Mouse (Mus musculus) naive thymus-derived CD4-positive, alpha-beta T cell, adult 2 months (primary cell): ENCODE measurements around the gene Ube2r2.

Experiments used
- DNase-seq: peaks from one replicate; pipeline ENCODE4 v3.0.0-alpha.2; 2011; ENCODE audit warnings: low read depth

Ube2r2 gene

DNA sequence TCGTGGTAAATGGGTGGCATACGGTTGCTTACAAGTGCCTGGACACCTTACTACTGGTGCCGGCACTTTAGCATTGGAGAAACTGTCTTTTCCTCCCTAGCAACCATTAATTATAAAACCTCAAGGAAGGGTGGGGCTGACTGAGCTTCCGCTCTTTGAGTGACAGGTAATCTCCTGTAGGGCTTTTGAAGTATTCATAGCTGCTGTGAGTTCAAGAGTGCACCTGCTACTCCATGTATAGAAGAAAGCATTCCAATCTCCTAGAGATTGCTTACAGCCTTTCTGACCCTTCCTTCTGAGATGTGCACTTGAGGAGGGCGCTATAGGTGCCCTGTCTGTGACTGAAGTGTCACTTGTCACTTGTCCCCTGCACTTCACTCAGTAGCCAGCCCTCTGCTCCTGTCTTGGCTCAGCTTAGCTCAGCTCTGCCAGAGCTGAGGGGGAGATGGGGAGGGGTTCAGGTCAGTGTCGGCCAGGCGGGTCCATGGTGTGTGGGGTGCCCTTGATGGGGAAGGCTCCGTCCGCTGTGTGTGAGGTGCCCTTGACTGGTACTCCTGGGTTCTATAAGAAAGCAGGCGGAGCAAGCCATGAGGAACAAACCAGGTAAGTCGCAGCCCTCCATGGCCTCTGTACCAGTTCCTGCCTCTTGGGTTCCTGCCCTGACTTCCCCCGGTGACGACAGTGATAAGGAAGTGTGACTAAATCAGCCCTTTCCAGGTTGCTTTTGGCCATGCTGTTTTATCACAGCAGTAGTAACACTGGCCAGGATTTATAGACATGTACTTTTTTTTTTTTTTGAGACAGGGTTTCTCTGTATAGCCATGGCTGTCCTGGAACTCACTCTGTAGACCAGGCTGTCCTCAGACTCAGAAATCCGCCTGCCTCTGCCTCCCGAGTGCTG is 44.5 kb downstream of the Ube2r2 start:
- peak; percentile 25 for DNase-seq

DNA sequence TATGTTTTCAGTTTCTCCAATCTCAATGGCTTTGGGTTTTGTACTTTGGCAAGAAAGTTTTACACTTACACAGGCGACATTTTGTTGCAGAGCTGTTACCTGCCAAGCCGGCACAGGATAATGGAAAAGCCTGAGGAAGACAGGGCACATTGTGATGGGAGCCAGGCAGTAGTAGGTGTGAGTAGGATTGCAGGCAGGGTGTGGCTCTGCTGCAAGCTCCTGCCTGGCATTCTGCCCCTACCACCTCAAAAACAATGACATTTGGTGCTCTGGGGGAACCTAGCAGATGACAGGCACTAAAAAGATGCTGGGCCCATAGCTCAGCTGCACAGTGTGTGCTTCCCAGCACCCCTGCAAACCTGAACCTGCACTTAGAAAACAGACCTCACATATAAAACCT is 54.3 kb downstream of the Ube2r2 start:
- no peak for DNase-seq

DNA sequence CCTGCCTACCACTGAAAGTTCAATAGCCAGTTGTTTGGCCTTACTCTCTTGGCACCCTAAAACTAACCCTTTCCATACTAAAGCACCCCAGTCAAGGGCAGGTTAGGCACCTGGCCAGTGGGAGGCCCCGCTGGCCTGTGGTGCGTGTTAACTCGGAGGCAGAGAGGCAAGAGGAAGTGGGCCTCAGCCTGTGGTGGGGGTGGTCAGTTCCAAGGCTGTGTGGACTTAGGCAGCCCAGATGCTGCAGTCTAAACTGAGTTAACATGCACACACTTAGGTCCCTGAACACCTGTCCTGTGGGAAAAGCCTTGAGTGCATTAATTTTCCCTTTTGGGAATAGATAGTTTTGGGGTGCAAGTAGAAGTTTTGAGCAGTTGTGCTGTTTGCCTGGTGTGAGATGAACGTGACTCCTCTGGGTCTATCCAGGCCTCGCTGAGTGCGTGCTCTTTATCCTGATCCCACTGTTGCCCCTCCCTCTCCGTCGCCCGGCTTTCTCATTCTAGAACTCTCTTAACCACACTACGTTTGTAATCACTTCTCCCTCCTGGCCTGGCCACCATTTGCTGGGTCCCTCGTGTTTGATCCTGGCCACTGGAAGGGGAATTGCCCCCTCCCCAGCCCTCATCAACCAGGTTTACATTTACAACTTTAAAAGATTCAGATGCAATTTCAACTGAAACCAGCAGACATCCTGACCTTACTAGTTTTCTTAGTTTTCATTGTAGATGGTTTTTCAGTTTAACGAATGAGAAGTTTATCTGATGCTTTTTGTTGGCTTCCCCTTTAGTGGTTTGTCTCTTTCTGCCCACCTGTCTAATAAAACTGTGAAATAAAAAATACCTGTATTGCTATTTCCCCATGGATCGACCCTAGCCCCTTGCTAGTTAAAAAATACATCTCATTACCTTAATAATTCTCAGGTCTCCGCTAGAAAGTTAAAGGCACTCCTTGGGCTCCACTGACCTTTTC is 57.3 kb downstream of the Ube2r2 start:
- no peak for DNase-seq

DNA sequence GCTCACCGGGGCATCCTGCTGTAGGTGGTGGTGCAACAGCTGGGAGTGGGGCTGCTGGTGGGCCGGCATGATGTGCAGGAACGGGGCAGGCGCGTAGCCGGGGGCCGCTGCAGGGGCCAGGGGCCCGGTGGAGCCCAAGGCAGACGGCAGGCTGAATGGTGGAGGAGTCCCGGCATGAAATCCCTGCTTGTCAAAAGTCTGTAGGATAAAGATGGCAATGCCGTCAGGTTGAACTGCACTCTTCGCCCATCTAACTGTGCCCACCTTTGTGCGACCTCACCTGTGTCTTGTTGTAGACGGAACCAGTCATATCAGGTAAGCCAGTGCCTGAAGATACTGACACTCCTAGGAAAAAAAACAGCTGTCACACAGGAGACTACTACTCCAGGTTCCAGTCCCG is 59.8 kb downstream of the Ube2r2 start:
- no peak for DNase-seq

DNA sequence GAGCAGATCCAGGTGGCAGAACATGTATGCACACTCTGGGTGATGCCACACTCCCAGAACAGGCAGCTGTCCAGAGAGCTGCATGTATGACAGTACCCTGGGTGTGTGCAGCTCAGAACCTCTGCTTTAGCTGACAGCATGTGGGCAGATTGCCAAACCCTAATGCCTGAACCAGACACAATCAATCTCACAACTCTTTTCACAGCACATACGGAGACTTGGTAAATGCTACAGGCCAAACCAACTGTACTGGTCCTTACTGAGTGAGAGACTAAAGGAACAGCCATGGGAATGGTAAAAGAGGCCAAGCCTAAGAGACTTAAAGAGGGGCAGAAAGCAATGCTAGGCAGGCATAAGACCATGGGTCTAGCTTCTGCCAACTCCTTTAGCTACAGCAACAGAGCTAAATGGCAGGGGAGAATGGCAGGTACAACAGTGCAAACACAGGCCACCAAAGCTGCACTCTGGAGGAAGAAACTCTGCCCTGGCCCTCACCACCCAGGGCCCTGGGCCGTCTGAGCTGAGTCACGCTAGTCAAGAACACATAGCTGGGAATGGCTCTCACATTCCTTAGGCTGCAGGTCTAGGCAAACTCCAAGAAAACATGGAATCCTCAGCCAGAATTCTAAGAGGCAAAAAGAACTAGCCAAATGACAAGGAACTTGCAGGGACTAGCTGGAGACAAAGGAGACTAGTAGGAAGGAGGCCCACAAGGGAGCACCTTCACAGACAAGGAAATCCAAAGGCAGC is 61.5 kb downstream of the Ube2r2 start:
- no peak for DNase-seq

DNA sequence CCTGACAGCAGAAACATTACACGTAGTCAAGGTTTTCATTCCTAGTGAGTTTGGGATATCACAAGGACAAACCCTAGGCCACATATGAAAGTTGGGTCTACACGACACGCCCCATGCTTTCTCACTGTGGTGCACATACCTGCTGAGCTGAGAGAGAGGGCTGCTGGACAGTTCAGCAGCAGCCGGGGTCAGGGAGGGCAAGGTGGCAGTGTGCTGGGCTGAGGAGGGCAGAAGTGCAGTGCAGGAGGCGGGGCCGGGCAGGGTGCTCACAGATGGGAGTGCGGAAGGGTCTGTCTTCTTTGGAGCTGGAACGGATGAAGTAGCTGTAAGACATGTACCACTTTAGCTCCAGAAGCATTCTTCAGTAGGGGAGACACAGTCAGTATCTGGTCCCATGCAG is 66.6 kb downstream of the Ube2r2 start:
- no peak for DNase-seq

DNA sequence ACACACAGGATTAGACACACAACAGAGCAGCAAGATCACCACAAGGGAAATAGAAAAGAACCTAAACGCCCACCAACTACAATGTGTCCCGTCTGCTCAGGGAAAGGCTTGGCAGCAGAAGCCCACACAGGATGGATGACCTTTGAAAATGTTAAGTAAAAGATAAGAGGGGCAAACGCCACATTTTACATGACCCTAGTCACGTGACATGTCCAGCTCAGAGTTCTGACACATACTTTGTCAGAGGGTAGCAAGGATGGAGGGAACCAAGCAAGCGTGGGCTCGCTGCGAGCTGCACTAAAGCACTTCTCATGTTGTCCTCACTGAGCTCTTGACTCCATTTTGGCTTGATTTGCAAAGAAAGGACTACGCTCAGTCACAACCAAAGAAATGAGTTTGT is 70.2 kb downstream of the Ube2r2 start:
- no peak for DNase-seq

DNA sequence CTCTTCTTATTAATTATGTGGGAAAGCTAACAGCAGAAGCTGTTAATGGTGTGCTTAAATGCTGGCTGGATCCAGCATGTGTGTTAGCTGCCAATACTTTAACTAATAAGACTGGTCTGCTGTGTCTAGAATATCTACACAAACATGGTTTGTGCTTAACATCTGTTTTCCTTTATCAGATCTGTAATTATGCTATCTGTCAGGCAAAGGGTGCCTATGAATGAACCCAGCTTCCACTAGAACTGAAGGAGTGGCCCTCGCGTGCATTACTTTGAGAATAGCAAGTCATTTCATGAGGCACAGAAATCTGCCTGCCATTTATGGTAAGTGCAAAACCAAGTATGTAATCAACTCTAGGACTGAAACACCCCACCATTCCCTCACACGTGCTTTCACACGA is 72.5 kb downstream of the Ube2r2 start:
- no peak for DNase-seq

DNA sequence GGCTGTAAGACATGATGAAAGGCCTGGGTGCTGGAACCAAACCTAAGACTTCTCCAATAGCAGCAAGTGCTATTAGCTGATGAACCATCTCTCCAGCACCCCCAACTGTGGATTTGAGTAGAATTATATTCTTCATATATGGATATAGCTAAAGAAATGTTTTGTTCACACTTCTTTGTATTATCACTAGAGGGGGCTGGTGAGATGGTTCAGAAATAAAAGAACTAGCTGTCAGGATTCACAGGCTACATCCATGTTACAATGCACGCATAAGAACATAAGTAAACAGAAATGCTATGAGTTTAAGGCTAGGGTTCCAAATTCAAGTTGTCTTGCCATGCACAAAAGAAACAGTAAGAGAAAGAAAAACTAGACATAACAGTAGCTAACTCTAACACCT is 89.9 kb downstream of the Ube2r2 start:
- DNase-seq, result peak; percentile 46

DNA sequence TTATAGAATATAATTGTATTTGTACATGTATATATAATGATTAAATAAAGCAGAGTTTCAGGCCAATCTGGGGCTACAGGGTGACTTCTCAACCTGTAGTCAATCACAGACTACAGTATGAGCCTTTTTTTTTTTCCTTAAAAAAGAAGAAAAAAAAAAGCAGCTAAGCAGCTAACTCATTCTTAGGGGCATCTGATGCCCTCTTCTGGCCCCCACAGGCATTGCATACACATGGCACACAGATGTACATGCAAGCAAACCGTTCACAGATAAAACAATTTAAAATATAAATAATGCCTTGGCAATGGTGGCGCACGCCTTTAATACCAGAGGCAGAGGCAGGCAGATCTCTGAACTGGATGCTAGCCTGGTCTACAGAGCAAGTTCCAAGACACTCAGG is 90.8 kb downstream of the Ube2r2 start:
- peak; percentile 67 for DNase-seq

DNA sequence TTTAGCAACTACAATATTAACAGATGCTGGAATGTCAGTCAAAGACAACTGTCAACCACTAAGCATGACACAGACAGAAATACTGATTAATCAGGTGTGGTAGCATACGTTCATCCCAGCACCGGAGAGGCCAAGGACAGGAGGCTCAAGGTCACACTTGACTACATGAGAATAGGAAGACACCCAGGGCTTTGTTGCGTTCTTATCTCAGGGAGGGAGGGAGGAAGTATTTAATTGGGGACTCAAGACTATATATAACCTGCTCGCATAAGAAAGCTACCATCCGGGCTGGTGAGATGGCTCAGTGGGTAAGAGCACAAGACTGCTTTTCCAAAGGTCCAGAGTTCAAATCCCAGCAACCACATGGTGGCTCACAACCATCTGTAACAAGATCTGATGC is 100.1 kb downstream of the Ube2r2 start:
- no peak for DNase-seq

DNA sequence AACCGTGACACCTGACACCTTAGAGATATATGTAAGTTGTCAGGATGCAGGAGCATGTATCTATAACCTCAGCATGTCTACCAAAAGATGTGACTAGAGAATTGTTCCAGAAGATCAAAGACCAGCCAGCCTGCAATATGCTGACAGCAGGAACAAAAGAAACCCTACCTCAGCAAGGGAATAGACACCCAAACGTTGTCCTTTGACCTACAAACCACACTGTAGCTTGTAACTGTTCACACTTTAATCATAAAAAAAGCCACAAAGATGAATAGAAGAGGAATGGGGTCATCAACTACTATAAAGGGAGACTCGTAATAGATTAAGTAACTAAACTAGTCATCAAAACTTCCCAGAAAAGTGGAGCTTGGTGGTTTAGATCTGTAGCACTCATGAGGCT is 105.4 kb downstream of the Ube2r2 start:
- peak; percentile 29 for DNase-seq
